Mouse (Mus musculus): ENCODE results near the gene Nsl1.

GRCm38 (mm10) chr1:191105246-191105645, 42.4 kb downstream of the Nsl1 start:
- TF ChIP-seq TAL1 (IDR thresholded peaks at IDR 0.05; ENCODE audit: low read length): no peak
- TF ChIP-seq GATA1 (IDR thresholded peaks at IDR 0.05; ENCODE audit: low read length): no peak

Data from erythroblast, embryonic 14.5 days (primary cell).